Mouse (Mus musculus) CD4-positive helper T cell, adult 2 months (primary cell): ENCODE data around the gene Ptpn14.
"Not testable (repeated sequence)": the region's sequence is repeated elsewhere in the genome, so short reads cannot be mapped to it uniquely, and the experiment has no call there.

ENCODE experiments used
- DNase-seq: peaks from one replicate; pipeline ENCODE4 v3.0.0-alpha.2; 2012; ENCODE audit warnings: low read depth, missing footprints, low spot score

Gene Ptpn14

DNA sequence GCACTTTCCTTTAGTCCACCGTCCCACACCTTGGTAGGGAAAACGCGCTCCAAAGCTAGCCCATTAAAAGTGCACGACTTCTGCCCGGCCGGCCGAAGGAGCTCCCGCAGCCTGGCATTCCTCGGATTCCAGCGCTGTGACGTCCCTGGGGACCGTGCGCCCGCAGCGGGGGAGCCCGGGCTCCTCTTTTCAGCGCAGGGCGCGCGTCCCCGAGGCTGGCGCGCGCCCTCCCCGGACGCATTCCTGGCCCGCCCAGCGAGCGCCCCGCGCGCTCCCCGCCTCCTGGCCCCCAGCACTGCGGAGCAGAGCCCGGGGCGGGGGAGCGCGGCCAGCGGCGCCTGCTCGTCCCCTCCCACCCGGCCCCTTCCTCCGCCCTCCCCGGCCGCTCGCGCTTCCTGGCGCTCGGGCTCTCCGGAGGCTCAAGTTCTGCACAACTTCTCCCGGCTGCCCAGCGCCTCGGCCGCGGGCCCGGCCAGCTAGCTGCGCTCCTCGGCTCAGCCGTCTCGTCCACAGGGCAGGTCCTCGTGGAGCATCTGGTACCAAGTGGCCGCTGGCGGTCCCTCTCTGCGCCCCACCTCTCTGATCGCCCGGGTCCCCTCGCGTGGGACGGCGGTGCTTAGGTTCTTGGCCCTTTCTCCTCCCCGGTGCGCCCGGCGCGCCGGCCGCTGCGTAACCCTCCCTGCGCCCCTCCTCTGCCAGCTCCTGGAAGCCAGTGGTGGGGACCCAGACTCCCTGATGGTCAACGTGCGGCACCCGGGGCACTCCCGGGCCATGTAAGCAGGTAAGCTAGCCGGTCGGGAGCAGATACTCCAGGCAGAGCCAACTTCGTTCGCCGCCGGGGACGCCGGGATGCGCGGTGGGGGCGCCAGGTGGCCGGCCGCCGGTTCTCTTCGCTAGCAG, at the start of gene Ptpn14:
Gene Ptpn14, plus strand, starts transcription at position 385 of the 900 bp plus-strand sequence.
- DNase-seq = no peak

DNA sequence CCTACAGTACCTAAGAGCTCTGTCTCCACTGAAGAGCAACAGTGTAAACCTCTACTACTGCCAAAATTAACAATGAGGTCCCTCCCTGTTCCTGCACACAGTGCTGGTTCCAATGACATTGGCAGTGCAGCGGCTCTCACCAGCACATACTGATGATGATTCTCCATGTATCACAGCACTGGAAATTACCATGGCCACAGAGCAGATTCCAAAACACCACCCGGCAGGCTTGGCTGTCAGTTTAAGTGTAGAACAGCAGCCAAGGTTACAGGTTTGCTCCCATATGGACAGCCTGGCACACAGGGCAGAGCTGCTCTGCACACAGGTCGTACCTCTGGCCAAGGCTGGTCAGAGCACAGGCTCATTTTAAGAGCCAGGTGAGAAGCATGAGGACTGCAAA, 48.5 kb upstream of the Ptpn14 start:
- DNase-seq = no peak

DNA sequence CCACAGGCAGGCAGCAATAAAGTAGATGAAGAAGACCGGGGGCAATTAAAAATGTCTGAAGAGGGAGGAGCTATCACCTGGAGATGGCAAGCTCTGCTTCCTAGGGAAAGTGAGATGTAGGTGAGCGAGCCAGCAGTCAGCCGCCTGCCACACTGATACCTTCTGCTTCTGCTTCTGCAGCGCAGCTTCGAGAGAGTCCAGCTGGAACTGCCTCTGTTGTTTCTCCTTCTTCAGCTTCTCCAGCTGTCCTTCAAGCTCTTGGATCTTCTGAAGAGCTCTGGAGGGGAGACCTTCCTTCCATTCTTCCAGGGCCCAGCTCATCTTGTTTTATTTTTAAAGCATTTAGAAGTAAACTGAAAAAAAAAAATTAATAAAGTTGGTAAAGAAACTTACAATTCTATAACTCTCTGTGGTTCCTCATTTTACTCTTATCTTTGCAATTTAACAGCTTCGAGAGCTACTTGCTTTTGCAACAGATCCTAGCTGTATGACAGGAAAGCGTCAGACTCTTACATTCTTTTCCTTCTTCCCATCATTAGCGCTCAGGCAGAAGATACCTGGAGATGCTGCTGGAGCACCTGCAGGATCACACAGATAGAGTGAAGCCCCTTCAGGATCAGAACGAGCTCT, 43.2 kb upstream of the Ptpn14 start:
- DNase-seq = no peak

DNA sequence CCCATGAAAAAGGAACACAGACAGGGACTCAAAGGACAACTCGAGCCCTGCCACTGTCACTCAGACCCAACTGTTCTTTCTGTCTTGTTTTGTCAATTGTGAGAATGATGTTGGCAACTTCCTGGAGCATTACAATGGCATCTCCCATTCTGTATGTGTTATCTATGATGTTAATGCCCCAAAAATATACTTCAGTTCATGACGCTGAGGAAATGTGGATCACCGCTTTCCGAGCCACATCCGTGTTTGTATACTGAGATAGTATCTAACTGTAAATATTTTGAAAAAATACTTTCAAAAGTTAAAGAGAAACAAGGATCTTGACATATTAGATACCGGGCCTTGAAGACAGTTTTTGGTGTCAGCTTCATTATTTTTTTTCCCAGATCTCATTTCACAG, 42.0 kb upstream of the Ptpn14 start:
- DNase-seq = no peak

DNA sequence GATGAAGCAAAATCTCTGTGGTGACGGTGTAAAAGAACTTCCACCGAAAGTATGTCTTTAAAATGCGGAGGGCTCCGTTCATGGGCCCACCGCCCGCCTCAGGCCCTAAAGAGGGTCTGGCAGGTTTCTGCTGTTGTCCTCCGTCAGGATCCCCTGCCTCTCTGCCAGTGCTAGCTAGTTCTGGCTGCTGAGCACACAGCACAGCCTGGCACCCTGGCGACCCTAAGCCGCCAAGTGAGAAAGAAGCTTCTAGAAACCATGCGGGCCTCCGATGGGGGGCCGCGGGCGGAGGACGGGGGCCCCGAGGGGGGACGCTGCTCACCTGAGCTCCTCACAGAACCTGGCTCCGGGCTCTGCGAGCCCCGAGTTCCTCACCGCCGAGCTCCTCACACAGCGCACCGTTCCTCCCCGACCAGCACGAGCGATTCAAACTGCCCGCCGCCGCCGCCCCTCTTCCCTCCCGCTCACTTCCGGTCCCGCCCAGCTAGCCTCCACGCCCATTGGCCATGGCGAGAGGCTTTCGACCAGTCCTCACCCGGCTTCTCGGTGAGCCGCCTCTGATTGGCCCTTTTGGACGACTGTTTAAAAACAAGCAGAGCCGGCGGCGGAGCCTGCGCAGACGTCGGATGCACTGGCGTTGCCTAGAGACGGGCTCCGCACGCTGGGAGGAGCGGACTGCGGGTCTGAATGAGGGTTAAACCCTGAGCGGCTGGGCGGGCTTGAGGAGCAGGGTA, 40.2 kb upstream of the Ptpn14 start, which contains the start of gene Cenpf:
Gene Cenpf, minus strand, starts transcription at position 433 of the 734 bp plus-strand sequence.
- DNase-seq = peak; percentile 98

DNA sequence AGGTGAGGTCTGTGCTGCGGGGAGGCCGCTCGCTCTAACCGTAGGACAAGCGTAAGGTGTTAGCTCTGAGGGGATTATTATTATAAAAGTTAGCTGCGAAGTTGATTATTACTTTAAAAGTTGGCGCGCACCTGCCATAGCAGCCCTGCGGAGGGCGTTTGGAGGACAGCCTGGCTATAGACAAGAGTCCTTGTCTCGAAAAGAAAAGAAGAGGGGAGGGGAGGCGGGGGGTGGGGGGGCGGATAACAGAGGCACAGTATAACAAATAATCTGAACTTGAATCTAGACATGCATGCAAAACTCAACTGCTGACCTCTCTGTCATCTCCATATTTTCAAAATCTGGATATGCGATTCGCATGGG, 39.7 kb upstream of the Ptpn14 start:
- no peak for DNase-seq

DNA sequence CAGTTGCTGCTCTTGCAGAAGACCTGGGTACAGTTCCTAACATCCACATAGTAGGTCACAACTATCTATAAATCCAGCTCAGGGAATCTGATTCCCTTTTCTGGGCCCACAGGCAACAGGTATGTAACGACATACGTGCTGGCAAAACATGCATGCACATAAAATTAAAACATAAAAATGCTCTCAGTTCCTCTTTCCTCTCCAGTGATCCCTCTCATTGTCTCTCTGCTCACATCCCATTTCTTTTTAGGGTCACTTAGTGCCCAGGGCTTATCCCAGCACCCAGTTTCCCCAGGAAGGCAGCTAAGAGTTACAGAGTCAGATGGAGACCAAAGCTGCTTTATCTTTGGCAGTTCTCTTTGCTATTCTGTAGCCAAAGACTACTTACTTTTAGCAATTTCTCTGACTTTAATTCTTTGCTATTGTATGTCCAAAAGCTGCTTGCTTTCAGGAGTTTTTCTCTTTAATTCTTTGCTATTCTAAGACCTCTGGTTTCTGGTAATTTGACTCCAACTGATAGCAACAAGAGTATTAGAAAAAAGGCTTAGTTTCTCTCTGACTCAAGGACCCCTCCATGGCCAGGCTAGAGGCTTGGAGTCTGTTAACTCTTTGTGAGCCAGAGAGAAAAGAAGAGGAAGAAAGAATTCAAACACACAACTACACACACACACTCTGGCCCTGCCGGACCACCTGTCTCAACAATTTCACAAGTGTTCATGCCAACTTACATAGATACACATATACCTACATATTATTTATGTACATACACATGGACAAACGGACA, 38.8 kb upstream of the Ptpn14 start:
- no peak for DNase-seq

DNA sequence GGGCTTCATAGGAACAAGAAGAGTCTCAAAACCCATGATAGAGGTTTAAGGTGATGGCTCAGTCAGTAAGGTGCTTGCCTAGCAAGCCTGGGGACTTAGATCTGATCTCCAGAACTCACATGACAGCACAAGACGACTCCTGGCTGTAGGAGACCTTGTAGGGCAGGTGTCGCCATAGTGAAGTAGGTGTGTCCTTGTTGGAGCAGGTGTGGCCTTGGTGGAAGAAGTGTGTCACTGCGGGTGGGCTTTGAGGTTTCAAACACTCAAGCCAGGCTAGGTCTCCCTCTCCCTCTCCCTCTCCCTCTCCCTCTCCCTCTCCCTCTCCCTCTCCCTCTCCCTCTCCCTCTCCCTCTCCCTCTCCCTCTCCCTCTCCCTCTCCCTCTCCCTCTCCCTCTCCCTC, 35.6 kb upstream of the Ptpn14 start:
- not testable (repeated sequence) for DNase-seq

DNA sequence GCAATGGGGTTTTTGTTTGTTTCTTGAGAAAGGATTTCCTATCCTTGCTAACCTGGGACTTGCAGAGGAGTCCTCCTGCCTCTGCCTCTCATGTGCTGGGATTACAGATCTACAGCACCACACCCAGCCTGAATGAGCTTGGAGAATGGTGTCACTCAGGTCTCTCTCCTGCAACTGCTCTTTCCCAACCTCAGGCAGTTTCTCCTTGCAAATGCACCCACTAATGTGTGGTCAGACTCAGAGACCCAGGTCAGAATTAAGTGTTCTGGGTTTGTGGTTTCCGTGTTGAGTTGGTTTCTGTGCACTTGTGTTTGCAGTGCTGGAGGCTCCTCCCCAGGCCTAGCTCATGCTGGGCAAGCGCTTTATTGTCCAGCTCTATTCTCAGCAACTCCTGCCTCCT, 33.7 kb upstream of the Ptpn14 start:
- DNase-seq = no peak

DNA sequence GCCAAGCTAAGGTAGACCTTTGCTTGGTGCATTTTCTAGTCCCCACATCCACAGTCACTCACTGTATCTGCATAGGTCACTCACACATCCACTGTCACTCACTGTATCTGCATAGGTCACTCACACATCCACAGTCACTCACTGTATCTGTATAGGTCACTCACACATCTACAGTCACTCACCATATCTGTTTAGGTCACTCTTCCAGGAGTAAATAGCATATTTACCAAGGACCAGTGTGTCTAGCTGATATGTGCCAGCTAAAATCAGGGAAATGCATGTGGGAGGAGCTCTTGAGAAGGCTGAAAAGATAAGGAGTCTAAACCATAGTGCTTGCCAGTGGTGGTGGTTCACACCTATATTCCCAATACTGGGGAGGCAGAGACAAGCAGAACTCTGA, 32.7 kb upstream of the Ptpn14 start:
- DNase-seq = no peak

DNA sequence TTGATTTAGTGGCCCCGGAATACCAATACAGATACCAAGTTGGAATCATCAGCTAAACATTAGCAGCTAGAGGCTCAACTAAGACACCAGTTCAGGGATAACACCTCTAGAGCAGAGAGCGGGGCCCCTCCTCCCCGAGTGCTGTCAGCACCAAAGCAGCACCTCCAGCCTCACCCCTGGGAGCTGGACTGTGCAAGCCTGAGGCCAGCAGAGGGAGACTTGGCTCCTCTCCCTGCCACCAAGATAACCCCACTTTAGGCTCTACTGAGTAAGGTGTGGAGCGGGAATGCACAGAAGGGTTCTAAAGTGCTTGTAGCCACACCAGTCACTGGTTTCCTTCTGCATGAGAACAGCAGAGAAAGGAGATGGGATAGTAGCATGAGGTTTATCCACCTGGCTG, 29.7 kb upstream of the Ptpn14 start:
- DNase-seq = no peak

DNA sequence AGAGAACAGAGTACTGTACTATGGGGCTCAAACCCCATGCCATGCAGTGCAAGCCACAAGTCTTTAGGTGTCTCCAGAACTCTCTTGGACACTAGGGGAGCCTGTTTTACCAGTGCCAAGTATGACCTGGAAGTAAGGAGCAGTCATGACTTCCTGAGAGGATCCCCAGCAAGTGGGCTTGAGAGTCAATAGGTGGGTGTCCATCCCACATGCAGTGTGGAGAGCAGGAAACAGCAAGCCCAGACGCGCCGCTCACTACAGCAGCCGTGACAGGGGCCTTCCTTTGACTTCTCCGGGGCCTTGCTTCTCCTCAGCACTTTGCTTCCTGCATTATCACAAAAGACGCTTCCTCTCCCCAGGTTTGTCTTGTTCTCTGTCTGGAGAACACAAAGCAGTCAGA, 27.9 kb upstream of the Ptpn14 start:
- no peak for DNase-seq

DNA sequence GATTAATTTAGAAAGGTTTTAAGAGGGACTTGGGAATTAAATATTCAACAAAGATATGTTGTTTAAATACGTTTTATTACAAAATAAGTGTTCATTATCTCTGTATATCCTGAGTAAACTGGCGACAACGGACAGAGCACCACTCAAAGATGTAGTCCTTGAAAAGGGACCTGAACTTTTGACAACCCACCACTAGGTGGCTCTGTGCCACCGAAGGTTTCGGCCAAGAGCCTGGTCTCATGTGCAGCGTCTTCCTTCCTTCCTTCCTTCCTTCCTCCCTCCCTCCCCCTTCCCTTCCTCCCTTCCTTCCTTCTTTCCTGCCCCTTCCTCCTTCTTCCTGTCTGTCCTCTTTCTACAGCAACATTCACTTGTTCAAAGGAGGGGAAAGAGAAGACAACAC, 27.1 kb upstream of the Ptpn14 start:
- DNase-seq = peak; percentile 59

DNA sequence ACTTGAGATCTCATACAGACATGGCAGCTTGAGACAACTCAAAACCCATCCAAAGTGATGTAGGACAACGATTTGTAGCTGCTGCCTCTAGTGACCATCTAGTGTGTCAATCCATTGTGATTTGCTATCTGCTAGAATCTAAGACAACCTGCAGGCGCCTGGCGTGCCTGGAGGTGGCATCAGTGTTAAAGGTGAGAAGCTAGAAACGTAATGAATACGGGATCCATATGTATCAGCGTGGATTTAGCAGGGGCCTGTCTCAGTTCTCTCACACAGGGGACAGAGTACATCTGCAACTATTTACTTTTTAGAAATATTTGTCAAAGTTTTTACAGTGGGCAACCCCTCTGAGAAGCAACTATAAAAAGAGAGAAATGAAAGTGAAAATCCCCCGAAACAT, 24.9 kb upstream of the Ptpn14 start:
- DNase-seq = peak; percentile 38

DNA sequence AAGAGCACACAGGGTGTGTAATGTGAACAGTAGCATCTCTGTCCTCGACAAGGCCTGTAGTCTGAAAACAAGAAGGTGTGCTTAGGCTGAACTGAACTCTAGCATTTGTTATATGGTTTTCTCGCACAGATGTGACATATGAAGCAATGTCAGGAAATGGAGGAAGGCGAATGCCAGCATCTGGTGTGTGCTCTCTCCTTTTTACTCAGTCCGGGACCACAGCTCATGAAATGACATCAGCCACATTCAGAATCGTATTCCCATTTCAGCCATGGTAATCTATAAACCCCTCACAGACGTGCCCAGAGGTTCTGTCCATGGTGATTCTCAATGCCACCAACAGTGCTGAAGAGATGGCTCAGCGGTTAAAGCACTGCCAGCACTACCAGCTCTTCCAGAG, 24.5 kb upstream of the Ptpn14 start:
- DNase-seq = no peak

DNA sequence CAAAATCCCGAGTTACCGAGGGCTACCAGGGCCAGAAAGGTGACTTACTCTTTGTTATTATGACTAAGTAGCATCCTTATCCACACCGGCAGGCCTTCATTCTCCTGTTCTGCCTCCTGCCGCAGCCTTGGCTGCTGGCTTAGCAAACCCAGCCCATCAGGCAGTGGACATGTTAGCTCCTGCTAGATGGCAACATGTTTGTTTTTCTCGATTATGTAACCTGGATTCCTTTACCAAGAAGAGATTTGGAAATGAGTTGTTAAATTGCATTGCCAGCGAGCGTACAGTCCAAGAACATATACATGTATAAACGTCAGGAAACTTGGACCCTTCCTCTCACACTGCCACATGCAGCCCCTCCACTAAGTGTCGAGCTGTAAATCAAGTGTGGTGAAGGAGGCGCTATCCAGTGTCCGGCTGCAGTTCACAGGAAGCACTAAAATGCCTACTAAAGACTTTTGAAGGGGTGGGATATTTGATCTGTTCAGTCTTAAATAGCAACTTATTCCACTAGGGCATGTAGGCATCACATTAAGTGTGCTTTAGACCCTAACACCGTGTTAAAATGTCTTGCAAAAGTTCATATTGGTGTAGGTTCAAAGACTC, 21.9 kb upstream of the Ptpn14 start:
- no peak for DNase-seq

DNA sequence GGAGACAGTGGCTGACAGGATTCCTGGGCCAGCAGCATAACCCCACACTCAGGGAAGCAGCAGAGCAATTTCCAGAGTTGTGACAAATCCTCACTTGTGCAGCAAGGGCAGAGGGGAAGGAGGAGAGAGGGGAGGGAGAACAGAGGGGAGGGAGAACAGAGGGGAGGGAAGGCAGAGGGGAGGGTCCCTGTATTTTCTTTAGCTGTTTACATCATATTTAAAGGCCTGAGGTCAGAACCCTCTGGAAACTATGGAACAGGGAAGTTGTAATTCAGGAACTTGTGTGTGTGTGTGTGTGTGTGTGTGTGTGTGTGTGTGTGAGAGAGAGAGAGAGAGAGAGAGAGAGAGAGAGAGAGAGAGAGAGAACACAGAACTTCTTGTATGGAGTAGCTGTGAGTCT, 21.1 kb upstream of the Ptpn14 start:
- no peak for DNase-seq

DNA sequence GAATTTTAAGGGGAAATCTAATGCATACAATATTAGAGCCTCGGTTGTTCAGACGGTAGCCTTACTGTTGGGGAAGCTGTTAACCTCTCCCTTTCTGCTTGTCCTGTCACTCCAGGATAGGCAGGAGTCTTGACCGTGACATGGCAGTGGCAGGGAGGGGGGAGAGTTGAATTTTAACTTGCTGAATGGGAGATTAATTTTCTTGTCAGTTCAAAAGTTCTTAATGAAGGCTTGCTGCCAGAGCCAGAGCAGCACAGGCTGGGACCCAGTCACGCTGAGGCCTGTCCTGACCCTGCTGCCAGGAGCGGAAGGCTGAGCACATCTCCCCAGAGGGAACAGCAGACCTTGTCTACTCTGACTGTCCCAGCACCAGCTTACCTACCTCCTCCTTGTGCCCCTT, 20.6 kb upstream of the Ptpn14 start:
- DNase-seq = no peak

DNA sequence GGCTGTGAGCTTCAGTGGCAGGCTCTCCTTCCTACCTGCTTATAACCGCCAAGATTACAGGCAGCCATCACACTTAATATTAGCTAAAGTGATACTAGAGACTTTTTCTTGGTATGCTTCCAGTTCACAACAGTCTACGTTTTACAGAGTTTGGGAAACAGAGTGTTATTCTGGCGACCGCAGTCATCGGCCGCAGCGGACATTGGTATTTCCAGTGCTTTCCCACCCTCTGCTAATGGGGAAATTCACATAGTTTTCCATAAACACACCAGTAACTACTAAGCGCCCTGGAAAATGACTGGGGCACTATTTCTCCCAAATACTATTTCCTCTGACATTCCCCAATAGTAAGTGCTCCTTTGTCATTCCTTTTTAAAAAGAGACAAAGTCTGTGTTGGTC, 19.1 kb upstream of the Ptpn14 start:
- no peak for DNase-seq

DNA sequence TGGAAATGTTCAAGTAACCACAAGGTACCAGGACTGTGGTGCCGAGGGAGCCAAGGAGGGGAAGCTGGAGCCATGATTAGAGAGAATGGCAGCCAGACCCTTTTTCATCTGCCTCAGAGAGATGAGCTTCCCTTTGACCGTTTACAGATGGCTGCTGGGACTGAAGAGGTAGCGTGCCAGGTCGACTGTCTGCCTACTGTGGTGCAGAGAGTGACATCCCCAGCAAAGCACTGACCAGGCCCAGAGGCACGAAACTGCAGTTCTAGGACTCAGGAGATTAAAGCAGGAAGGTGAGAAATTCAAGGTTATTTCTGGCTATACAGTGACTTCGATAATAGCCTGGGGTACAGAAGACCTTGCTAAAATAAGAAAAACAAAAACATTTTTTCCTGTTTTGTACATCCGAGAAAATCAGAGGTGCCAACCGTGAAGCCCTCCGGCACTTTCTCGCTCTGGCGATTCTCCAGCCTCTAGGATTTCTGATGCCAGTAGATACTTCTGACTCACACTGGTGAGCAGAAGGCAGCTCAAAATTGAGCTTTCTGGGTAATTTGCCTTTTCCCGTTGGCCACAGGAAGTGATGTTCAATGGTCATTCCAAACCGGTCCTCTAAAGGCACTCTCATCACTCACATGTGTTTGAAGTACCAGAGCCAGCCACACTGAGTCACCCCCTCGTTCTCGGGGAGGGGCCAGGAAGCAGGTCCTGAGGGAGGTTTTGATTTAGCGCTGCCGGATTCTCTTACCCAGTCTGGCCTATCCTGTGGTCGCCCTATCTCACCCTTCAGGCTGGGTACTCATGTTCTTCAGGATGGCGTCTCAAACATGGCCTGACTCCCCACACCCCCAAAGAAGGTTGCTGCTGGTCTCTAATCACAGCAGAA, 11.9 kb upstream of the Ptpn14 start:
- no peak for DNase-seq
